Mouse (Mus musculus): ENCODE results near the gene Fzr1.

The Fzr1 gene

DNA sequence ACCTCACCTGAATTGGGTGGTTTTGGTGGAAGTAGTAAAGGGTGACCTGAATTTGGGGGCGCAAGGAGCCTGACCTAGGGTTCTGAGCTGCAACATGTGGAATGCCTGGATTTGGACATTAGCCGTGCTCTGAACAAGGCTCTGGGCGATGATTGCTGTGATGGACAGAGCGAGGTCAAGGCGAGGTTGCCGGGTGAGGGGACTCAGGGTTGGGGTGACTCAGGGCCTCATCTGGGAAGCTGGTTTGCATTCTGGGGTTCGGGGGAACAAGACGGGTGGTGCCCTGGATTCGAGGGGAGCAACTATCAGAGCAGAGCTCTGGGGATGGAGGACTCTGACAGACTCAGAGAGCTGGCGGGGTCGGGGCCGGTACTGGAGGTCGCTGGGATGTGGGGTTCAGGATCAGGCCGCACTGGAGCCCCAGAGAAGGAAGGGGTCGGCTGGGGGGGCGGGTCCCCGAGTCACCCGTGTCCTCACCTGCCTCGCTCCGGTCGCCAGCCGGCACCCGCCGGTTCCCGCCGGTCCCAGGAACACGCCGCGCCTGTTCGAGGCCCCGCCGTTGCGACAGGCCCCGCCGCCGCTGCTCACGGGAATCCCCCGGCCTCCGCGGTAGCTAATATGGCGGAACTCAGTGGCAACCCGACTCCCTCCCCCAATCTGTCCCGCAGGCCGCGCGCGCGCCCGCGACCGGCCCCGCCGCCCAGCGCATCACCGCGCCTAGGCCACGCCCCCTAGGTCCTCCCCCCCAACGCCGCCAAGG lies at the start of gene Fzr1:
Fzr1 (minus strand) TSS at position 724 of the 760 bp plus-strand sequence.
- no peak for DNase-seq

DNA sequence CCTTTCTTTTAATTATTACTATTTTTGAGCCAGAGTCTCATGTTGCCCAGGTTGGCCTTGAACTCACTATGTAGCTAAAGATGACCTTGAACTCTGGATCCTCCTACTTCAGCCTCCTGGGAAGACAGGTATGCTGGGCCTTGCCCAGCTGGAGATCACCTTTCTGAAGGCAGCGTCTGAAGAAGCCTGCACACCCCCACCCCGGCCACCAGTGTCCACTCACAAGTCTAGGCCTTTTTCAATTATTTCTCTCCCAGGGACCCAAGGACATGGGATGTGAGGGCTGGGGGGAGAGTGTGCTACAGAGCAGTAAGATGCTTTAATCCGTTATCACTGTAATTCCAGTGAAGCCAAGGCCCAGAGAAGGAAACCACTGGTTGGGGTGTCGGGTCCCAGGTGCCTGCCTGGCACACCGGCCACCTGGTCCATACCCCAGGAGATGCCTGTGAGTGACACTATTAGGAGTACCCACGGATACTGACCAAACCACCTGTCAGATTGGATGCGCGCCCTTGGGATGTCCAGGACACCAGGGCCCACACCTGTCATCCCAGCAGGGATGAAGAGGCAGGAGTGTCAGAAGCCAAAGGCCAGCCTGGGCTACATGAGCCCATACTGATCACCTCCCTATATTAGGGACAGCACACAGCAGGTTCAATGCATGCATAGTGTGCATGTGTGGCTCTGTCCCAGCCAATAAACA lies 49.6 kb upstream of the Fzr1 start:
- peak; percentile 17 to 21 for DNase-seq

DNA sequence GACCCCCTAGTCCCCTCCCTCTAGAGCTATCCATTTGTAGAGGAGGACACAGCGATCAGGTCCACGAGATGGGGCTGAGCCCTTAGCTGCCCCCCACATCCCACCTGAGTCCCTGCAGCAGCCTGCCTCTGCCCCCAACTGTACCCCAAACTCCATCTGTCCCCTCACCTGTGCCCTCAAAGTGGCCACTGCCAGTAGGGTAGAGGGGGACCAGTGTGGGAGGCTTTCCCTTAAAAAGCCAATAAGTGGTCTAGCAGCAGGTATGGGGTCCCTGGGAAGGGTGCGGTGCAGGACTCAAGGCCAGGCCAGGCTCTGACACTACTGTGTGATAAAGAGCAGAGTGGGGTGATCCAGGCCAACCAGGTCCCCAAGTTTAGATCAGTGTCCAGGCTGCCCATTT lies 49.0 kb upstream of the Fzr1 start:
- DNase-seq, result peak in 1 of 2 experiments; percentile 15

DNA sequence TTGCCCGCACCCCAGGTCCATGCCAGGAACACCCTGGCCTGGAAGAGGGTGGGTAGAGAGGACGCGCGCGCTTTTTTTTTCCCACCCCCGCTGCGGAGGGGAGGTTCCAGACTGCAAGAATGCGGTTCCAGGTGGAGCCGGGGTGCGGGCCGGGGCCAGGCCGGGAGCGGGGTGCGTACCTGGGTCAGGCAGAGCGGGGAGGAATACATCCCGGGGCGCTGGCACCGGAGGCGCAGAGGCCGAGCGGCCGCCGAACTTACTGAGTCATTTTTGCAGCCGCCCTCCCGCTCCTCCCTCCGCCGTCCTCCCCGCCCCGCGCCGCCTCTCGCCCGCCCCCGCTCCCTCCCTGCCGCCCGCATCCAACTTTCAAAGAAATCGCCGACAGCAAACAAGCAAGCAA lies 48.6 kb upstream of the Fzr1 start:
- peak; percentile 59 to 77 for DNase-seq

DNA sequence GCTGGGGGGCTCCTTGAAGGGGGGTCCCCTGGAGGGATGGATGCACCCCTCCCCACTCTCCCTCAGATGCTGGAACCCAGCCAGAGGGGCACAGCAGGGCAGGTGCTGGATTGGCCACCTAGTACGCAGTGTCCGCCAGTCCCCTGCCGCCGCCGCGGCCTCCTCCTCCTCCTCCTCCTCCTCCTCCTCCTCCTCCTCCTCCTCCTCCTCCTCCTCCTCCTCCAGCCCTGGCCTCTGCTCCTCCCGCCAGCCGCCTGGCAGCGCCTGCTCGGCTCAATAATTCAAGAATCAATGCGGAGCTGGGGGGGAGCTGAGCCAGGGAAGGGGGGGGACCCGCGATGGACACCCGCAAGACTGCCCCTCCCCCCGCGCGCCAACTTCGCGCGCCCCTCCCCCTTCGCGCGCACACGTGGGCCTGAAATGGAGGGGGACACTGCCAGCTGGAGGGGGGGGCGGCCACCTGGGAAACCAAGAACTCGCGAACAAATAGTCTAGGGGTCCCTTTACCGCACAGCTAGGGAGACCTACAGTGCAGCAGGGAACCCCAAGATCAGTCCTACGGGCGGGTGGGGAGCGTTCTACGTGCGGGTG lies 47.9 kb upstream of the Fzr1 start:
- peak; percentile 27 to 28 for DNase-seq

DNA sequence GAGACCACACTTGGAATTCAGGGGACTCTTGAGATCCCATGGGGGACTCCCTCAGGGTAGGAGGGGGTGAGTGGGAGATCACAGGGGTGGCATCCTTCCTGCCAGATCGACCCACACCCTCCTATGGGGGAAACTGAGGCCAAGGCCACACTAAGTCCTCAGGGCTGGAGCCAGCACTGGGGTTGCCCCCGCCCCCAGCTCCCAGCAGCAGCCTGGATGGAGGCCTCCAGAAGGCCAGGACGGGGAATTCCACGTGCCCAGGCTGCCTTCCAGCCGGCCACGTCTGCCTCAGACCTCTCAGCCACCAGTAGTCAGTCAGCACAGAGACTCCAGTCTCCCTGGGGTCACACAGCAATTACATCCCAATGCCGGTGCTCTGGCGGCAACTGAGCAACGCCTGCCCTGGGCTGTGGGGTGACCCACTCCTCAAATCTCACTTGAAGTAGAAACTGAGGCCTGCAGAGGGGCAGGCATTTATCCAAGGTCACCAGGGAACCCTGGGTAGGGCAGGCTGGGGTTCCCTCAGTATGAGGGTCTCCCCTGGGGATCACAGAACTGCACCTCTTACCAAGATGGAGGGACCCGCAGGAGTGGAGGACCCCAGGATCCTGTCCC lies 47.0 kb upstream of the Fzr1 start:
- DNase-seq, result peak; percentile 55 to 61

DNA sequence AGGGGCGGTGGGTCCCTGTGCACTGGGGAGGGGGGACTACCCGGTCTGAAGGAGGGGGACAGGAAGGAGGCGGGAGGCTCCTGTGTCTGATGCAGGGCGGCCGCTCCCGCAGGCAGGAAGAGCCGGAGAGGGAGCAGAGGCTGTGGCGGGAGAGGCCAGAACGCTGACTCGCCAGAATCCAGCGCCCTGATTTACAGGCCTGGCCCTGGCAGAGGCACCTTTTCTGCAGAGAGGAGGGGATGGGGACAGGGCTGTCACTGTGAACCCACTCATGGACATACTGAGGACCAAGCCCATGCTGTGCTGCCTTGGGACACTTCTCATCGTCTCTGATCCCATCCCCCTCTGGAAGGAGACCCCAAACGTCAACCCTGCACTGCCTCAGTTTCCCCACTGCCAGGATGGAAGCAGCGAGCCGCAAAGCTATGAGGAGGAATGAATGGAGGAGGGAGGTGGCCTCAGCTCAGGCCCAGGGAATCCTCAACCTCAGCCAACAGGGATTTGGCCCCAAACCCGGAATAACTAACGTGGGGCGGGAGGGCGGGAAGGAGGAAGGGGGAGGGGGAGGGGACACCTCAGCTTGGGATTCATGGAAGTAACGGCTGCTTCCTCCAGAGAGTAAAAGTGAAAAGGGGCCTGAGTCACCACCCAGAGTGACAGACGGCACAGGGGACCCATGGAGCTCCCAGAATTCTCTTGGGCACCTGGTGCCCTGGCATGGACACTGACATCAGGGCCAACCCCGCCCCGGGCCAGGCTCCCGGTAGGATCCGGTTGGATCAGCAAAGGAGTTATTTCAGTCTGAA lies 46.1 kb upstream of the Fzr1 start:
- DNase-seq, result peak; percentile 82 to 85

DNA sequence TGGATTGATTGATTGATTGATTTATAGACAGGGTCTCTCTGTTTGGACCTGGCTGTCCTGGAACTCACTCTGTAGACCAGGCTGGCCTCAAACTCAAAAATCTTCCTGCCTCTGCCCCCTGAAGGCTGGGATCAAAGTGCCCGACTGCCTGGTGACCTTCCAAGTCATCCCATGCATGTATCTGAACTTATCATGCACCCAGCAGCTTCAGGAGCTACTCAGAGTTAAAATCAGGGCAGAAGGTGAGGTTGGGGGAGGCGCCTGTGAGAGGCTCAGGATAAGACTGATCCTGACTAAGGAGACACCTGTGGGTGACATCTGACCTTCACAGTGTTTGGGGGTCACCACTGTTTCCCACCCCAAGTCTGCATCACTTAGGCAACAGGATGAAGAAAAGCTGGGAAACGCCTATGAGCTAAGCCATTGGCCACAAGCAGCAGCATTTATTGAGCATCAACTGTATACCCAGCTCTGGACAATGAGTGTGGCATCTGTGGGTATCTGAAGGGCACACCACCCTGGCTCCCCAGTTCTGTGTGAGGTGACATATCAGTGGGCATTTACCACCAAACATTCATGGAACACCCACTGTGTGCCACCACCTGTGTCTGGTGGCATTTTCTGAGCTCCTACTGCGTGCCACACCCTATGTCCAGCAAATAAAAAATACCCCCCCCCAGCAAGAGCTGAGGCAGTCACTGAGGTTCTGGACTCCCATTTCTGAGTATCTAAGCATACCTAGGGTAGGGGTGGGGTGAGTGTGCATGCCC lies 45.3 kb upstream of the Fzr1 start:
- DNase-seq, result peak; percentile 15 to 19

DNA sequence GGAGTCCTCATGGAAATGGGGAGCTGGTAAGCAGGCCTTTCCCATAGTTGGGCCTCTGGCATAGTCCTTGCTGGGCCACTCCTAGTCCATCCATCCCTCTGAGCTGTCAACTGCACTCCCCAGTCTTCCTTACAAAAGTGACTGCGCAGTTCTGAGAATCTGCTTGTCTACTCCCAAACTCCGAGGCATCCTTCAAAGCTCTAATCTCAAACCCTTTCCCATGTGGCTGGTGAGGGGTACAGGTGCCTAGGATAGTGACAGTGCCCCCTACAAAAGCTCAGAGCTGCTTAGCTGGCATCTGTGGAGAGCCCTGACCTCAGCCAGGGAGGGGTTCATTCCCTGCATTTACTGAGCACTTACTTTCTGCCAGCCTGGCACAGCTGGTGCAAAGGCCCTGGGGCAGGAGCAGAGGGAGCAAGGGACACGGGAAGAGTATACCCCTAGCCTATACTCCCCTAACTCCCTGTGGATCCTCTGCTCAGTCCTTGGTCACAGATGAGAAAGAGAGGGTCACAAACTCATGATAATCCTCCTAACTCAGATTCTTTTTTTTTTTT lies 44.4 kb upstream of the Fzr1 start:
- peak in 1 of 2 experiments; percentile 2 for DNase-seq

DNA sequence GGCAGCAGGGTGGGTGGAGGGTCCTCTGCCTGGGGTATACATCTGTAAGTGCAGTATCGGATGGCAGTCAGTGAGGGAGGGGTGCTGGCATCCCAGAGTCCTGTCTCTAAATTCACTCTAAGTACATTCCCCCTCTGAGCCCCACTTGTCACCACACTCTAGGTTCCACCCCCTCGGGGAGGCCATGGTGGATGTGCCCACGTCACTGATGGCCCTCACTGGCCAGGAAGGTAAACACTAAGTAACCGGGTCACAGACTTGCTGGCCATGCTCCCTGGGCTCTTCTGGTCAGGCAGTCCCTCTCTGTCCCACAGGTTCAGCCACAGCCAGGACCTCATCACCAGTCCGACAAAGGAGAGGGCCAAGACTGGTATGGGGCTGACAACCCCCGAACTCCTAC lies 43.9 kb upstream of the Fzr1 start:
- peak; percentile 4 to 19 for DNase-seq

DNA sequence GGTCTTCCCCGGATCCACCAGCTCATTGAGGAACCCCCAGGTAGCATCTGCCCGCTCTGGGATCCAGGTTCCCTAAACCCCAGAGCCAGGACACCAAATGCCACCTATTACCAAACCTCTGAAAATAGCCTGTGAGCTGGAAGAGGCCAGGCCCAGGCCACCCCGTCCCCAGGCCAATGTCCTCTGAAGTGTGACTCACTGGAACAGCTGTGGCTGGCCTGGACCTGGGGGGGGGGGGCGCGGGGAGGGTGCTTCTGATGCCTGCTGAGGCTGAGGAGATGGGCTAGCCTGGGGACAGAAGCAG lies 43.4 kb upstream of the Fzr1 start:
- DNase-seq, result peak; percentile 5 to 14

DNA sequence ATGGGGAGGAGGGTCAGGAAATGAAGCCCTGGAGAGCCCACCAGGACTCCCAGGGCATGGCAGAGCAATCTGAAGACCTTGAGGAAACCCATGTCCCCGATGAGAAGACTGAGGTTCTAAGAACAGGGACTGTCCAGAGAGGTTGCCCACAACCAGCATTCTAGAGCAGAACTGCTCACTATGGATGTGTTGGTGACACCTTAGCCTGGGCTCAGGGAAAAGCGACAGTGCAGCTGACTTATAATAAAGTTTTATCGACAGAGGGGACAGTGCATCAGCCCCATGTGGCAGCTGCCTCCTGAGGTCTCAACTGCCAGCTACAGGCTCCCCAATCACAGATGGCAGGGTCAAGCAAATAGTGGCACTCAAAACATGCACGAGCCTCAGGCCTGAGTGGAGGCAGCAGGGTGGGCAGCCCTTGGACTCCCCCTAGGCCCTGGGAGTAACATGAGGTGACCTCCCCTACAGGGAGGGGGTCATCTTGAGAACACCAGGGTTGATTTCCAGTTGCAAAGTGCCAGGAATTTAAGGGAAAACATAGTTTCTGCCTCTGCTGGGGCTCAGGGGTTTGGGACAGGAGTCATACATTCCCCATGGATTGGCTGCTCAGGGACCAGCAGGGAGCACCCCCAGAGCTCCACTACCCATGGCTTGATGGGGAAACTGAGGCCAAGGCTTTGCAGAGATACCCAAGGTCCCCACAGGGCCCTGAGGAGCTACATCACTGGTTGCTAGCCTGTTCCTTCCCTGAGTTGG lies 42.9 kb upstream of the Fzr1 start:
- DNase-seq, result peak in 1 of 2 experiments; percentile 3

DNA sequence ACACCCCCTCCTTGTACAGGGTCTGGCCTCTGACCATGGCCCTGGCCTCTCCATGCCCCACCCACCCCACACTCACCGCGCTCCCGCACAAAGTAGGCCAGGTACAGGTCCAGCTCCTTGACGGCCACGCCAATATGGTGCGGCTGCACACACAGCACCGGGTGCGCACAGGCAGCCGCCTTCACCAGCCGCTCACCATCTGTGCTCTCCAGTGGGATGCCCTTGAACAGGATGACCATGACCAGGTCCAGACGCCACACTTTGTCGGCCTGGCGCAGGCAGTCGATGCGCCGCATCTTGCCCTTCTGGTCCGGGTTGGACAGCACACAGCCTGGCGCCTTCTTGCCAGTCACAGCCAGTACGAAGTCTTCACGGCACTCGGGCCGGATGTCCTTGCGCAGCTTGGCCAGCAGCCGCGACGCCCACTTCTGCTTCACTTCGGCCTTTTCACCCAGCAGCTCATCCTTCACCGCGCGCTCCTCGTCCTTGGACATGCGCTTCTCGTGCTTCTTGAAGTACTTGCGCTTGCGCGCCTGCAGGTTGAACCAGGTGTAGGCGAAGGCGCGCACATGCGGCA lies 42.0 kb upstream of the Fzr1 start:
- DNase-seq, result peak; percentile 15 to 19

DNA sequence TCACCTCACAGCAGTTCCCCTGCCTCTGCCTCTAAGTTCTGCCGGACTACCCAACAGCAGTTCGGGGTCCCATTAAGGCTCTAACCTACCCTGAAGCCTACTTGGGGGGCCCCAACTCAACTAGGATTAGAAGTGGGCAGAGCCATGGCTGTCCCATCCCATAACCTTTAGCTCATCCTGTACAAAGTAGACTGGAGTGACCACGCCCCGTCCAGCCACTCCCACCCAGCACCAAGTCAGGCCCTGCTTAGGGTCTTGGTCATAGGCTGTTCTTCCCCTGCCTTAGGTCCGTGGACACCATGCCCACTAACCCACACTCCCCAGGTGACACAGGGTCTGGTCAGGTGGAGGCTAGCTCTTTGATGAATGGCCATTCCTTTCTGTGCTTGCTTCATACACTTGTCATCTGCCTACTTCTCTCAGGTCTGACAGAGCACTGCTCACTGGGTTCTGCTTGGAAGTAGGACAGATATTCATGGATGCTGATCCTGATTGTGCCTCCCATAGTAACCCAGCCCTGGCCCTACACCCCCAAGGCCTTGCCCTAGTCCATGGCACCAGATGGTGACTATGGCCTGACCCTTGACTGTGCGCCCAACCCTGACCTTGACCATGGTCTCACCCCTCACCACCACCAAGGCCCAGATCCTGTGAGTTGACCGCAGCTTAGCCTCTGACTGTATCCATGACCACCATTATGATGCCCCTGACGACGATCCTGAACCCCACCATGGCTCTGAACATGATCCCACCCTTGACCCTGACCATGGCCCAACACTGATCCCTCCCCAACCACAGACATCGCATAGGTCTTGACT lies 41.0 kb upstream of the Fzr1 start:
- peak in 1 of 2 experiments; percentile 1 for DNase-seq

DNA sequence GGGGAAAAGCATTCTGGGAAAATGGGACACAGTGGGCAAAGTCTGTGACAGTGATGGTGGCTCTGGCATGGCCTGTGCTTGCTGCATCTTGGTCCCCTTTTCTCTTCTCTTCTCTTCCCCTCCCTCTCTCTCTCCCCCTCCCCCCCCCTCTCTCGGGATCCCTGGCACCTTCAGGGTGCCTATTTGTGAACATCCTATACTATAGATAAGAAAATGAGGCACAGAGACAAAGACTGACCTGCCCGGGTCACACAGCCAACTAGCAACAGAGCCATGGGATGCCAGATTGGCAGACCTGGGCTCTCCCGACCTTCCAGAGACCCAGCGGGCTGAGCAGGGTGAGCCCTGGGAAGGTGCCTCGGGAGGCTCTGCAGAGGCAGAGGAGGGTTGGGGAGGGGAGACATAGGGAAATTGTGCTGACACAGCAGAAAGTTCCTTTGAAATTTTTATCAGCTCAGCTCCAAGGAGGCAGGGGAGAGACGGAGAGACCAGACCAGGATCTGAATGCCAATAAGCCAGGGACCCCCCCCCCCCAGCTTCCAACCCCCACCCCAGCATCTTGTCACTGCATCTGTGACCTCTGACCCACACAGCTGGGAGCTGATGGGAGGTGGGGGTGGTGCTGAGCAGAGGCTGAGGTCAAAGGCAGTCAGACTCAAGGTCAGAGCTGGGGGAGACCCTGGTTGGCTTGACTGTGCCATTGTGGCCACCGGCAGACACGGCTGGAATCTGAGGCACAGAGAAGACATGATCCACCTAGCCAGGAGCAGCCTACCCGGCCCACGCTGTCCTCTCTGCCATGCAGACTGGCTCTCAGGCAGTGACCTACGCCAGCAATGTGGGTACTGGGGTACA lies 40.1 kb upstream of the Fzr1 start:
- DNase-seq, result peak in 1 of 2 experiments; percentile 6

DNA sequence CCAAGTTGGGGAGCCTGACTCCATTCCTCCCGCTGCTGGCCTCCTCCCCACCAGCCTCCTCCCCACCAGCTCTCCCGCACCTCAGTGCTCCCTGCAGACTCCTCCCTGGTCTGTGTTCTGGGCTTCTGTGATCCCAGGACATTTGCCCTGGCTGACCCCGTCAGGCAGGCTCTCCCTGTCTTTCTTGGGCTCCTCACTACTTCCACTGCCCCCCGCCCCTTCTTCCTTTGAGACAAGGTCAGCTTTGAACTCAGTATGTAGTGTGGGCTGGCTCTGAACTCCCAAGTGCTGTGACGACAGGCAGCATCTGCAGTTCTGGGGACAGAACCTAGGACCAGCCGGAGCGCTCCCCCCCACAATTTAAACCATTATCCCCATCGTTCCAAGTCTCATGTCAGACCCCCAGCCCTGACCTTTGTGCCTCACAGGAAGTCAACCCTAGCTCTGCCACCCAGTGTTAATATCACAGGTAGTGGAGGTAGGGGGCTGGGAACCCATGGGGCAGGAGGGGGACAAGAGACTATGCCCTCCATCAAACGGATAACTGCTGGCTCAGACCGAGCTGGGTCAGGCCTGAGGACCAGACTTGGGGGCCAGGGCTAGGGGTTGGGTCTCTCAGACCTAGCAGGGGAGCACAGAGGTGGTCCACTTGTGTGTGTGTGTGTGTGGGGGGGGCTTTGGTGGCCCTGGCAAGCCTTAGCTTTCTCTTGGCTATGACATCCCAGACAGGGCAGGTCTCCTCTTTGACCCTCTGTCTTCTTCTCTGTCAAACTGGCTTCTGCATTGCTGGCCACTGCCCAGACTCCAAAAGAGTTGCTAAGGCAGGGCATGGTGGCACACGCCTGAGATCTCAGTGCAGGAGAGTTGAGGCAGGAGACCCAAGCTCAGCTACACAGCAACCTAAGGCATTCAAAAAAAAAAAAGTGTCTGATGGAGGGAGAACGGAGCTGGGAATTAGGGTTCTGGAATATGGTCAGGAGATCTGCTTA lies 39.2 kb upstream of the Fzr1 start:
- DNase-seq, result no peak

DNA sequence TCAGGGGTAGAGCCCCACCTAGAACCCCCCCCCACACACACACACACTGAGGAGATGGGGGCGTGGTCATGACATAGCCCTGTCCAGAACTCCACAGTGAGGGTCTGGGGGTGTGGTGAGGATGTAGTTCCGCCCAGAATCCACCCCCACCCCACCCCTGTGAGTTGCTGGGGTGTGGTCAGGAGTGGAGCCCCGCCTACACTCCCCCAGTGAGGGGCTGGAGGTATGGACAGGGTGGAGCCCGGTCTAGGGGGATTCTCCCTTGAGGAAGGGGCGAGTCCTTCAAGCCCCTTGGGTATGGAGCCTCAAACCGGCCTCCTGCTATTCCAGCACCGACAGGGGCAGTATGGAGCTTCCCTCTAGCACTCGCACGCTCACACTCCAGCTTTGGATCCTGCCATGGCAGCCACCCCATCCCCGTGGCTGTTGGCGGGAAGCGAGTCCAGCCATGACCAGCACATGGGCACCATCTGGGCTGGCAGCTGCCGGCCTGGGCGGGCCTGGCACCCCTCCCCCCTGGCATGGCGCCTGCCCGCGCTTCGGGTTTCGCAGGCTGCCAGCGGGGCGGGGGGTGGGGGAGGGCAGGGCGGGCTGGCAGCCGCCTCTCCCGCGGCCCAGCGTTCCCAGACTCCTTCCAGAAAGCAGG lies 38.4 kb upstream of the Fzr1 start:
- DNase-seq, result peak; percentile 85 to 89

All from kidney, adult 8-10 months (tissue).